Mouse (Mus musculus): ENCODE results near the gene Kidins220. TPM values are rescaled to one million over a fixed set of nuclear protein-coding genes. Genes with fewer than 3 reads are reported as not detected.

The Kidins220 gene
- polyA plus RNA-seq, 2 experiments, result 31.6 to 46.1 TPM

GRCm38 (mm10) chr12:25005350-25005749 is 30.6 kb downstream of the Kidins220 start:
- Histone ChIP-seq H3K9ac (ENCODE audit: low read depth, low read length, severe bottlenecking) (no peak overlapping the region), H3K9me3 (ENCODE audit: control insufficient read depth, low read length) (no peaks in the 10 kb centered on the region), H3K4me3 (replicated peaks; ENCODE audit: low read length) (no peak overlapping the region), H3K27ac (replicated peaks; ENCODE audit: low read depth, low read length) (no peak overlapping the region), H3K4me1 (ENCODE audit: control insufficient read depth, insufficient read depth, low read length) (no peaks in the 10 kb centered on the region), H3K4me2 (replicated peaks; ENCODE audit: low read depth, low read length, severe bottlenecking) (no peak overlapping the region), H3K27me3 (ENCODE audit: control insufficient read depth, insufficient read depth, low read length) (no peaks in the 10 kb centered on the region), H3K36me3 (ENCODE audit: control insufficient read depth, insufficient read depth, low read length) (peaks cover 72% of the 10 kb centered on the region)
- DNase-seq (ENCODE audit: low spot score) (no peak), ATAC-seq (ENCODE audit: low FRiP score, low read depth) (no peak)
- 66% methylated on average over 6 of the region's 6 CpGs for WGBS
- TF ChIP-seq POLR2A (IDR thresholded peaks at IDR 0.05; ENCODE audit: borderline replicate concordance, extremely low read depth, insufficient read depth, insufficient read length), result no peak

- H3K9me3 ChIP-seq (ENCODE audit: control insufficient read depth, low read length), result no peaks in the 10 kb centered on the region
- H3K4me3 ChIP-seq (replicated peaks; ENCODE audit: low read length), result no peak overlapping the region
- DNase-seq (ENCODE audit: low spot score) (no peak), ATAC-seq (ENCODE audit: low FRiP score, low read depth) (no peak)
- no peaks in the 10 kb centered on the region for H3K27me3 ChIP-seq (ENCODE audit: control insufficient read depth, insufficient read depth, low read length)
- H3K36me3 ChIP-seq (ENCODE audit: control insufficient read depth, insufficient read depth, low read length), result peaks cover 76% of the 10 kb centered on the region
- H3K4me2 ChIP-seq (replicated peaks; ENCODE audit: low read depth, low read length, severe bottlenecking), result no peak overlapping the region
- H3K27ac ChIP-seq (replicated peaks; ENCODE audit: low read depth, low read length), result no peak overlapping the region
- no peak overlapping the region for H3K9ac ChIP-seq (ENCODE audit: low read depth, low read length, severe bottlenecking)
- H3K4me1 ChIP-seq (ENCODE audit: control insufficient read depth, insufficient read depth, low read length), result no peaks in the 10 kb centered on the region
- WGBS, result 91% methylated on average over 9 of the region's 9 CpGs
- TF ChIP-seq POLR2A (IDR thresholded peaks at IDR 0.05; ENCODE audit: borderline replicate concordance, extremely low read depth, insufficient read depth, insufficient read length), result no peak
Measured at GRCm38 (mm10) chr12:25009957-25010356, 35.2 kb downstream of the Kidins220 start.

- H3K9ac ChIP-seq (ENCODE audit: low read depth, low read length, severe bottlenecking), result no peak overlapping the region
- H3K27me3 ChIP-seq (ENCODE audit: control insufficient read depth, insufficient read depth, low read length), result no peaks in the 10 kb centered on the region
- no peaks in the 10 kb centered on the region for H3K9me3 ChIP-seq (ENCODE audit: control insufficient read depth, low read length)
- H3K4me1 ChIP-seq (ENCODE audit: control insufficient read depth, insufficient read depth, low read length), result no peaks in the 10 kb centered on the region
- 88% methylated on average over 1 of the region's 1 CpGs for WGBS
- H3K36me3 ChIP-seq (ENCODE audit: control insufficient read depth, insufficient read depth, low read length), result peaks cover 77% of the 10 kb centered on the region
- H3K4me3 ChIP-seq (replicated peaks; ENCODE audit: low read length), result no peak overlapping the region
- no peak overlapping the region for H3K27ac ChIP-seq (replicated peaks; ENCODE audit: low read depth, low read length)
- no peak for TF ChIP-seq POLR2A (IDR thresholded peaks at IDR 0.05; ENCODE audit: borderline replicate concordance, extremely low read depth, insufficient read depth, insufficient read length)
- no peak overlapping the region for H3K4me2 ChIP-seq (replicated peaks; ENCODE audit: low read depth, low read length, severe bottlenecking)
- ATAC-seq (ENCODE audit: low FRiP score, low read depth) (no peak), DNase-seq (ENCODE audit: low spot score) (no peak)
Measured at GRCm38 (mm10) chr12:25010416-25010815, 35.7 kb downstream of the Kidins220 start.

GRCm38 (mm10) chr12:25011733-25012367 is 37.1 kb downstream of the Kidins220 start:
- H3K9ac ChIP-seq (ENCODE audit: low read depth, low read length, severe bottlenecking), result no peak overlapping the region
- H3K4me2 ChIP-seq (replicated peaks; ENCODE audit: low read depth, low read length, severe bottlenecking), result no peak overlapping the region
- WGBS, result 61% methylated on average over 15 of the region's 15 CpGs
- TF ChIP-seq POLR2A (IDR thresholded peaks at IDR 0.05; ENCODE audit: borderline replicate concordance, extremely low read depth, insufficient read depth, insufficient read length), result no peak
- H3K27me3 ChIP-seq (ENCODE audit: control insufficient read depth, insufficient read depth, low read length), result no peaks in the 10 kb centered on the region
- H3K36me3 ChIP-seq (ENCODE audit: control insufficient read depth, insufficient read depth, low read length), result peaks cover 87% of the 10 kb centered on the region
- H3K4me1 ChIP-seq (ENCODE audit: control insufficient read depth, insufficient read depth, low read length), result no peaks in the 10 kb centered on the region
- ATAC-seq (ENCODE audit: low FRiP score, low read depth), result no peak
- H3K9me3 ChIP-seq (ENCODE audit: control insufficient read depth, low read length), result no peaks in the 10 kb centered on the region
- H3K4me3 ChIP-seq (replicated peaks; ENCODE audit: low read length), result no peak overlapping the region
- no peak for DNase-seq (ENCODE audit: low spot score)
- H3K27ac ChIP-seq (replicated peaks; ENCODE audit: low read depth, low read length), result no peak overlapping the region

- Histone ChIP-seq H3K9me3 (ENCODE audit: control insufficient read depth, low read length) (no peaks in the 10 kb centered on the region), H3K9ac (ENCODE audit: low read depth, low read length, severe bottlenecking) (no peak overlapping the region), H3K36me3 (ENCODE audit: control insufficient read depth, insufficient read depth, low read length) (peaks cover 88% of the 10 kb centered on the region), H3K4me3 (replicated peaks; ENCODE audit: low read length) (no peak overlapping the region), H3K27me3 (ENCODE audit: control insufficient read depth, insufficient read depth, low read length) (no peaks in the 10 kb centered on the region), H3K4me1 (ENCODE audit: control insufficient read depth, insufficient read depth, low read length) (no peaks in the 10 kb centered on the region), H3K27ac (replicated peaks; ENCODE audit: low read depth, low read length) (no peak overlapping the region), H3K4me2 (replicated peaks; ENCODE audit: low read depth, low read length, severe bottlenecking) (no peak overlapping the region)
- 74% methylated on average over 13 of the region's 13 CpGs for WGBS
- ATAC-seq (ENCODE audit: low FRiP score, low read depth) (no peak), DNase-seq (ENCODE audit: low spot score) (no peak)
- no peak for TF ChIP-seq POLR2A (IDR thresholded peaks at IDR 0.05; ENCODE audit: borderline replicate concordance, extremely low read depth, insufficient read depth, insufficient read length)
Measured at GRCm38 (mm10) chr12:25012555-25013540, 38.1 kb downstream of the Kidins220 start.

Measured in limb, embryonic 14.5 days (tissue).